16 mouse cellular contexts compared by ENCODE assay signal in genomic region chr1:181214296-181215035, GRCm38 (mm10).
"Had no signal": no experiment of that assay in that cellular context is flagged by ENCODE, and none has a peak within 500 bp of the region (broad histone marks: within the 10 kb centered on the region; RNA-seq: fewer than 3 reads in every experiment).

No protein-coding gene starts in this region.

- H3K4me2 ChIP-seq: lung, embryonic 15.5 days; midbrain, embryonic 11.5 days; midbrain, embryonic 15.5 days had no signal

- H3K9me3 ChIP-seq: lung, embryonic 15.5 days; midbrain, embryonic 15.5 days had no signal

- H3K9ac ChIP-seq: lung, embryonic 15.5 days; midbrain, embryonic 15.5 days had no signal

- H3K27me3 ChIP-seq: lung, embryonic 15.5 days; midbrain, embryonic 15.5 days had no signal

- H3K36me3 ChIP-seq: lung, embryonic 15.5 days; midbrain, embryonic 15.5 days had no signal

- H3K27ac ChIP-seq: kidney, postnatal 0 days; layer of hippocampus, adult 2 months; left cerebral cortex, adult 2 months; lung, embryonic 15.5 days; midbrain, embryonic 15.5 days had no signal

- H3K4me3 ChIP-seq: layer of hippocampus, adult 2 months; left cerebral cortex, adult 2 months; lung, embryonic 15.5 days; midbrain, embryonic 15.5 days; myocyte had no signal

- DNase-seq: kidney, adult 2 months; kidney, postnatal 25 days; layer of hippocampus, postnatal 36 days; lung, adult 18-20 months; lung, postnatal 10 days; lung, postnatal 36 days; thymus, adult 18-20 months; thymus, postnatal 36 days had no signal

- ATAC-seq: intestine, postnatal 0 days; midbrain, embryonic 15.5 days had no signal
